Mouse (Mus musculus): ENCODE results near the gene Hal. TPM values are rescaled to one million over a fixed set of nuclear protein-coding genes. Genes with fewer than 3 reads are reported as not detected.
A peak's percentile ranks its signal among the peaks of the same experiment; 100 is the strongest.

Gene Hal
- polyA plus RNA-seq, 1 experiment from 2014 or later, result 0.18 TPM

GRCm38 (mm10) chr10:93518186-93518585 lies 29.6 kb downstream of the Hal start:
- Histone ChIP-seq H3K27me3 (no peaks in the 10 kb centered on the region), H3K36me3 (no peaks in the 10 kb centered on the region), H3K4me2 (replicated peaks) (no peak overlapping the region), H3K27ac (no peak overlapping the region), H3K4me1 (no peaks in the 10 kb centered on the region), H3K9ac (no peak overlapping the region), H3K9me3 (no peaks in the 10 kb centered on the region), H3K4me3 (no peak overlapping the region)
- no peak for ATAC-seq (ENCODE audit: low FRiP score, low read depth)
- WGBS, result 86% methylated on average over 4 of the region's 4 CpGs

- no peak overlapping the region for H3K4me3 ChIP-seq
- no peak overlapping the region for H3K9ac ChIP-seq
- no peak overlapping the region for H3K4me2 ChIP-seq (replicated peaks)
- no peak for ATAC-seq (ENCODE audit: low FRiP score, low read depth)
- H3K36me3 ChIP-seq, result no peaks in the 10 kb centered on the region
- H3K27ac ChIP-seq, result no peak overlapping the region
- no peaks in the 10 kb centered on the region for H3K27me3 ChIP-seq
- 93% methylated on average over 2 of the region's 2 CpGs for WGBS
- no peaks in the 10 kb centered on the region for H3K9me3 ChIP-seq
- H3K4me1 ChIP-seq, result no peaks in the 10 kb centered on the region
Measured at GRCm38 (mm10) chr10:93518620-93519019, 30.1 kb downstream of the Hal start.

- no peak overlapping the region for H3K27ac ChIP-seq
- ATAC-seq (ENCODE audit: low FRiP score, low read depth), result no peak
- H3K4me1 ChIP-seq, result no peaks in the 10 kb centered on the region
- no peak overlapping the region for H3K4me2 ChIP-seq (replicated peaks)
- no peak overlapping the region for H3K9ac ChIP-seq
- no peaks in the 10 kb centered on the region for H3K36me3 ChIP-seq
- H3K27me3 ChIP-seq, result no peaks in the 10 kb centered on the region
- H3K9me3 ChIP-seq, result no peaks in the 10 kb centered on the region
- 88% methylated on average over 8 of the region's 8 CpGs for WGBS
- H3K4me3 ChIP-seq, result no peak overlapping the region
Measured at GRCm38 (mm10) chr10:93519159-93519558, 30.6 kb downstream of the Hal start.

GRCm38 (mm10) chr10:93519756-93520155 lies 31.2 kb downstream of the Hal start:
- Histone ChIP-seq H3K4me3 (no peak overlapping the region), H3K9me3 (no peaks in the 10 kb centered on the region), H3K9ac (no peak overlapping the region), H3K4me1 (no peaks in the 10 kb centered on the region), H3K4me2 (replicated peaks) (no peak overlapping the region), H3K27me3 (no peaks in the 10 kb centered on the region), H3K27ac (no peak overlapping the region), H3K36me3 (no peaks in the 10 kb centered on the region)
- WGBS, result 88% methylated on average over 5 of the region's 5 CpGs
- no peak for ATAC-seq (ENCODE audit: low FRiP score, low read depth)

GRCm38 (mm10) chr10:93520994-93521393 lies 32.4 kb downstream of the Hal start:
- H3K36me3 ChIP-seq, result no peaks in the 10 kb centered on the region
- WGBS, result 59% methylated on average over 4 of the region's 4 CpGs

GRCm38 (mm10) chr10:93525329-93525728 lies 36.8 kb downstream of the Hal start:
- no peak for ATAC-seq (ENCODE audit: low FRiP score, low read depth)
- Histone ChIP-seq H3K27ac (no peak overlapping the region), H3K36me3 (no peaks in the 10 kb centered on the region), H3K27me3 (no peaks in the 10 kb centered on the region), H3K4me1 (no peaks in the 10 kb centered on the region), H3K4me2 (replicated peaks) (no peak overlapping the region), H3K9ac (no peak overlapping the region), H3K9me3 (peaks cover 7% of the 10 kb centered on the region; the same call in 1 of the 2 replicates), H3K4me3 (no peak overlapping the region)
- WGBS, result 44% methylated on average over 1 of the region's 1 CpGs

More at GRCm38 (mm10) chr10:93520994-93521393, 32.4 kb downstream of the Hal start:
- no peak for ATAC-seq (ENCODE audit: low FRiP score, low read depth)
- no peaks in the 10 kb centered on the region for H3K27me3 ChIP-seq
- H3K4me3 ChIP-seq, result no peak overlapping the region
- H3K27ac ChIP-seq, result no peak overlapping the region
- no peak overlapping the region for H3K9ac ChIP-seq
- H3K9me3 ChIP-seq, result no peaks in the 10 kb centered on the region
- no peak overlapping the region for H3K4me2 ChIP-seq (replicated peaks)
- H3K4me1 ChIP-seq, result no peaks in the 10 kb centered on the region

- Histone ChIP-seq H3K4me2 (replicated peaks) (no peak overlapping the region), H3K4me1 (peaks cover 11% of the 10 kb centered on the region), H3K9me3 (no peaks in the 10 kb centered on the region), H3K27me3 (peaks cover 28% of the 10 kb centered on the region), H3K36me3 (no peaks in the 10 kb centered on the region), H3K27ac (no peak overlapping the region), H3K4me3 (no peak overlapping the region), H3K9ac (no peak overlapping the region)
- 85% methylated on average over 2 of the region's 2 CpGs for whole genome bisulfite sequencing
- no peak for ATAC-seq (ENCODE audit: low FRiP score, low read depth)
Measured at GRCm38 (mm10) chr10:93538287-93538686, 49.7 kb downstream of the Hal start.

- no peak for ATAC-seq (ENCODE audit: low FRiP score, low read depth)
- Histone ChIP-seq H3K27ac (no peak overlapping the region), H3K9ac (no peak overlapping the region), H3K27me3 (peaks cover 28% of the 10 kb centered on the region), H3K9me3 (no peaks in the 10 kb centered on the region), H3K36me3 (no peaks in the 10 kb centered on the region), H3K4me1 (peaks cover 11% of the 10 kb centered on the region), H3K4me2 (replicated peaks) (no peak overlapping the region), H3K4me3 (no peak overlapping the region)
- 42% methylated on average over 6 of the region's 6 CpGs for WGBS
Measured at GRCm38 (mm10) chr10:93538818-93539217, 50.2 kb downstream of the Hal start.

- peaks cover 6% of the 10 kb centered on the region for H3K4me1 ChIP-seq
- H3K4me2 ChIP-seq (replicated peaks), result peak within 1 kb of the TSS; percentile 81
- H3K9ac ChIP-seq, result peak within 1 kb of the TSS; percentile 54
- no peak within 1 kb of the TSS for H3K27ac ChIP-seq
- H3K36me3 ChIP-seq, result no peaks in the 10 kb centered on the region
- 3% methylated on average over 35 of the region's 35 CpGs for WGBS
- ATAC-seq (ENCODE audit: low FRiP score, low read depth), result peak; percentile 72
- peak within 1 kb of the TSS; percentile 44 for H3K4me3 ChIP-seq
- no peaks in the 10 kb centered on the region for H3K9me3 ChIP-seq
- peaks cover 18% of the 10 kb centered on the region for H3K27me3 ChIP-seq
Measured at GRCm38 (mm10) chr10:93539775-93540430, 51.3 kb downstream of the Hal start, which contains the start of gene Amdhd1. TSS of gene Amdhd1 (minus strand) at chr10:93540033.

GRCm38 (mm10) chr10:93540431-93541210 lies 52.1 kb downstream of the Hal start, which contains the start of gene Ccdc38:
TSS of gene Ccdc38 (plus strand) at chr10:93540632.
- Histone ChIP-seq H3K9ac (peak within 1 kb of the TSS; percentile 54), H3K9me3 (no peaks in the 10 kb centered on the region)

GRCm38 (mm10) chr10:93541585-93541984 lies 53.0 kb downstream of the Hal start:
- WGBS, result 73% methylated on average over 1 of the region's 1 CpGs

More at GRCm38 (mm10) chr10:93540431-93541210, 52.1 kb downstream of the Hal start, which contains the start of gene Ccdc38:
- ATAC-seq (ENCODE audit: low FRiP score, low read depth), result no peak
- WGBS, result 68% methylated on average over 17 of the region's 17 CpGs
- H3K27me3 ChIP-seq, result peaks cover 11% of the 10 kb centered on the region; the same call in 1 of the 2 replicates
- H3K4me1 ChIP-seq, result peaks cover 6% of the 10 kb centered on the region
- H3K4me3 ChIP-seq, result peak within 1 kb of the TSS; percentile 44
- H3K4me2 ChIP-seq (replicated peaks), result peak within 1 kb of the TSS; percentile 81
- no peak within 1 kb of the TSS for H3K27ac ChIP-seq
- H3K36me3 ChIP-seq, result no peaks in the 10 kb centered on the region

GRCm38 (mm10) chr10:93542356-93542755 lies 53.8 kb downstream of the Hal start:
- no peak for ATAC-seq (ENCODE audit: low FRiP score, low read depth)

More at GRCm38 (mm10) chr10:93541585-93541984, 53.0 kb downstream of the Hal start:
- H3K27me3 ChIP-seq, result peaks cover 8% of the 10 kb centered on the region; the same call in 1 of the 2 replicates
- H3K9me3 ChIP-seq, result no peaks in the 10 kb centered on the region
- H3K4me2 ChIP-seq (replicated peaks), result no peak overlapping the region
- H3K27ac ChIP-seq, result no peak overlapping the region
- H3K36me3 ChIP-seq, result no peaks in the 10 kb centered on the region
- H3K9ac ChIP-seq, result no peak overlapping the region
- H3K4me3 ChIP-seq, result no peak overlapping the region
- no peak for ATAC-seq (ENCODE audit: low FRiP score, low read depth)
- peaks cover 6% of the 10 kb centered on the region for H3K4me1 ChIP-seq

More at GRCm38 (mm10) chr10:93542356-93542755, 53.8 kb downstream of the Hal start:
- no peak overlapping the region for H3K9ac ChIP-seq
- peaks cover 6% of the 10 kb centered on the region for H3K4me1 ChIP-seq
- 54% methylated on average over 4 of the region's 4 CpGs for WGBS
- H3K4me2 ChIP-seq (replicated peaks), result no peak overlapping the region
- no peak overlapping the region for H3K27ac ChIP-seq
- H3K27me3 ChIP-seq, result 0 out of 2 replicates have a peak, but pooled peaks cover 7% of the 10 kb centered on the region
- no peaks in the 10 kb centered on the region for H3K9me3 ChIP-seq
- no peaks in the 10 kb centered on the region for H3K36me3 ChIP-seq
- H3K4me3 ChIP-seq, result no peak overlapping the region
